ENCODE assay signal across 8 mouse cellular contexts in the genomic region with DNA sequence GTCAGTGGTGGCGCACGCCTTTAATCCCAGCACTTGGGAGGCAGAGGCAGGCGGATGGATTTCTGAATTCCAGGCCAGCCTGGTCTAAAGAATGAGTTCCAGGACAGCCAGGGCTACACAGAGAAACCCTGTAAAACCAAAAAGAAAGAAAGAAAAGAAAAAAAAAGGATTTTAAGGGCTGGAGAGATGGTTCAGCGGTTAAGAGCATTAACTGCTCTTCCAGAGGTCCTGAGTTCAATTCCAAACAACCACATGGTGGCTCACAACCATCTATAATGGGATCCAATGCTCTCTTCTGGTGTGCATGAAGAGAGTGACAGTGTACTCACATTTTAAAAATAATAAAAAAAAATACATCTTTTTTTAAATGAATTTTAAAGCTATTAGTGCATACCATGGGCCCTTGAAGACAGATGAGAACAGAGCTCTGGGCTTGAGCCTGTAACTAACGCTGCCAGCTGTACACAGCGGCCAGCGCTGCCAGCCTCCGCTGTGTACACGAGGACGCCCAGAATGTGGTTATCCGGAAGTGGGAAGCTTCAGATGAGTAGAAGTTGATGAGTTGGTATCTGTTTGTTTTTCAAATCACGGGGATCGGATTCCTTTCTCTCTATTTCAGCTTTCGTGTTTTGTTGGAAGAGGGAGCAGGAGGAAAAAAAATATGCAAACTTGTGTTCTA. TPM values are rescaled to one million over a fixed set of nuclear protein-coding genes. Genes with fewer than 3 reads are reported as not detected.
DNase-seq lines count a peak whose midpoint lies in the region; ATAC-seq and TF ChIP-seq lines count a peak whose summit lies in the region.

No protein-coding gene starts in this region.

- H3K4me2 ChIP-seq in intestine, embryonic 15.5 days (replicated peaks) = peak overlapping the region; percentile 67
- H3K4me2 ChIP-seq in neural tube, embryonic 14.5 days (ENCODE audit: low read depth, low read length) = peak overlapping the region; percentile 75

- no peak for TF ChIP-seq POLR2A in liver, adult 2 months (IDR thresholded peaks at IDR 0.05; ENCODE audit: extremely low read depth, insufficient read depth, low read length)

- peak overlapping the region; percentile 84; the same call in 1 of the 2 replicates for H3K9ac ChIP-seq in liver, adult 2 months (ENCODE audit: low read depth, low read length)
- peak overlapping the region; percentile 94; the same call in 1 of the 2 replicates for H3K9ac ChIP-seq in intestine, embryonic 15.5 days
- H3K9ac ChIP-seq in neural tube, embryonic 14.5 days (replicated peaks; ENCODE audit: low read depth, low read length) = peak overlapping the region; percentile 90; the same call in 1 of the 2 replicates

- WGBS in liver, adult 2 months = 26% methylated on average over 14 of the region's 14 CpGs
- 62% methylated on average over 14 of the region's 14 CpGs for WGBS in embryonic facial prominence, embryonic 10.5 days
- WGBS in intestine, embryonic 15.5 days = 55% methylated on average over 14 of the region's 14 CpGs
- WGBS in neural tube, embryonic 14.5 days = 66% methylated on average over 14 of the region's 14 CpGs

- peak overlapping the region; percentile 63 for H3K4me3 ChIP-seq in liver, adult 2 months (ENCODE audit: insufficient read depth, low read depth, low read length)
- peak overlapping the region; percentile 85 for H3K4me3 ChIP-seq in embryonic facial prominence, embryonic 10.5 days
- H3K4me3 ChIP-seq in intestine, embryonic 15.5 days (replicated peaks) = peak overlapping the region; percentile 70
- peak overlapping the region; percentile 59 for H3K4me3 ChIP-seq in neural tube, embryonic 14.5 days (ENCODE audit: low read depth, low read length)

- no peaks in the 10 kb centered on the region for H3K27me3 ChIP-seq in liver, adult 2 months (ENCODE audit: control insufficient read depth, insufficient read depth, low read length)
- no peaks in the 10 kb centered on the region for H3K27me3 ChIP-seq in embryonic facial prominence, embryonic 10.5 days (replicated peaks; ENCODE audit: low read depth, poor library complexity, severe bottlenecking)
- no peaks in the 10 kb centered on the region for H3K27me3 ChIP-seq in intestine, embryonic 15.5 days (replicated peaks)
- no peaks in the 10 kb centered on the region for H3K27me3 ChIP-seq in neural tube, embryonic 14.5 days (ENCODE audit: control insufficient read depth, insufficient read depth, low read length)

- no peak for ATAC-seq in intestine, embryonic 15.5 days
- no peak for ATAC-seq in neural tube, embryonic 14.5 days (ENCODE audit: low read depth)

- H3K79me2 ChIP-seq in liver, adult 2 months (ENCODE audit: control insufficient read depth, insufficient read depth, low read length) = peaks cover 12% of the 10 kb centered on the region; the same call in 1 of the 2 replicates

- TF ChIP-seq CTCF in liver, adult 2 months (IDR thresholded peaks at IDR 0.05; ENCODE audit: low read depth, low read length) = no peak

- no peaks in the 10 kb centered on the region for H3K9me3 ChIP-seq in embryonic facial prominence, embryonic 10.5 days
- no peaks in the 10 kb centered on the region for H3K9me3 ChIP-seq in intestine, embryonic 15.5 days
- no peaks in the 10 kb centered on the region for H3K9me3 ChIP-seq in neural tube, embryonic 14.5 days (ENCODE audit: control insufficient read depth, low read length)

- peak overlapping the region; percentile 90 for H3K27ac ChIP-seq in liver, adult 2 months (replicated peaks; ENCODE audit: insufficient read depth, low read depth, low read length)
- H3K27ac ChIP-seq in embryonic facial prominence, embryonic 10.5 days (replicated peaks) = peak overlapping the region; percentile 100
- peak overlapping the region; percentile 96; the same call in 1 of the 2 replicates for H3K27ac ChIP-seq in intestine, embryonic 15.5 days
- H3K27ac ChIP-seq in neural tube, embryonic 14.5 days (ENCODE audit: low read depth, low read length) = peak overlapping the region; percentile 98; the same call in 1 of the 2 replicates

- peaks cover 15% of the 10 kb centered on the region; the same call in 1 of the 2 replicates for H3K36me3 ChIP-seq in liver, adult 2 months (ENCODE audit: control insufficient read depth, insufficient read depth, low read length)
- peaks cover 27% of the 10 kb centered on the region for H3K36me3 ChIP-seq in embryonic facial prominence, embryonic 10.5 days (replicated peaks)
- H3K36me3 ChIP-seq in intestine, embryonic 15.5 days = peaks cover 5% of the 10 kb centered on the region
- no peaks in the 10 kb centered on the region for H3K36me3 ChIP-seq in neural tube, embryonic 14.5 days (ENCODE audit: control insufficient read depth, insufficient read depth, low read length)

- peaks cover 20% of the 10 kb centered on the region for H3K4me1 ChIP-seq in liver, adult 2 months (ENCODE audit: control insufficient read depth, insufficient read depth, low read length)
- H3K4me1 ChIP-seq in embryonic facial prominence, embryonic 10.5 days = peaks cover 43% of the 10 kb centered on the region
- H3K4me1 ChIP-seq in intestine, embryonic 15.5 days (replicated peaks) = peaks cover 11% of the 10 kb centered on the region
- peaks cover 9% of the 10 kb centered on the region for H3K4me1 ChIP-seq in neural tube, embryonic 14.5 days (ENCODE audit: control insufficient read depth, insufficient read depth, low read length)

- peak; percentile 51 for DNase-seq in liver, adult 2 months (ENCODE audit: extremely low read depth, low read depth, low spot score)
- no peak for DNase-seq in liver
- no peak for DNase-seq in embryonic facial prominence, embryonic 10.5 days (ENCODE audit: low spot score)
- no peak for DNase-seq in adrenal gland, adult 8-10 months
- no peak for DNase-seq in cerebellum, adult 9-10 months
- no peak for DNase-seq in gastrocnemius, postnatal 10 days

RNA-seq across cellular contexts. Expression of gene Flcn, which starts 0.8 kb away (rescaled TPM):
- 24.6 and 33.1 TPM in 2 replicates for total RNA-seq in liver, adult 2 months (2014; rRNA removed)
- 17.9 and 31.4 TPM in 2 replicates for polyA plus RNA-seq in liver, adult 2 months (2012; rRNA removed)
- polyA plus RNA-seq in embryonic facial prominence, embryonic 10.5 days (2016; fragmentation: Nextera tagmentation; extraction: Ambion mirVana) = 34.2 and 35.1 TPM in 2 replicates
- 35.9 and 39.2 TPM in 2 replicates for polyA plus RNA-seq in intestine, embryonic 15.5 days (2015; fragmentation: Nextera tagmentation; extraction: Ambion mirVana)
- polyA plus RNA-seq in neural tube, embryonic 14.5 days (2014; fragmentation: Nextera tagmentation; extraction: Ambion mirVana) = 39.3 and 41.6 TPM in 2 replicates
- total RNA-seq in adrenal gland, adult 8-10 months (2022) = 10 to 100 TPM; 49.9 to 61.3 (median 57.3) TPM
- total RNA-seq in gastrocnemius, postnatal 10 days (2021) = 10 to 100 TPM; 25.5 to 27.0 TPM

RNA-seq across cellular contexts. Expression of gene Pld6, which starts 23.2 kb away (rescaled TPM):
- 1.6 and 1.9 TPM in 2 replicates for total RNA-seq in liver, adult 2 months (2014; rRNA removed)
- polyA plus RNA-seq in liver, adult 2 months (2012; rRNA removed) = 3.9 and 4.3 TPM in 2 replicates
- 4.7 TPM in 2 replicates for polyA plus RNA-seq in embryonic facial prominence, embryonic 10.5 days (2016; fragmentation: Nextera tagmentation; extraction: Ambion mirVana)
- polyA plus RNA-seq in intestine, embryonic 15.5 days (2015; fragmentation: Nextera tagmentation; extraction: Ambion mirVana) = 2.9 and 3.5 TPM in 2 replicates
- polyA plus RNA-seq in neural tube, embryonic 14.5 days (2014; fragmentation: Nextera tagmentation; extraction: Ambion mirVana) = 3.6 and 4.4 TPM in 2 replicates
- total RNA-seq in adrenal gland, adult 8-10 months (2022) = 1 to 10 TPM in 3 of 4 experiments, under 1 TPM in 1; 0.81 to 2.4 (median 1.6) TPM
- total RNA-seq in gastrocnemius, postnatal 10 days (2021) = under 1 TPM; 0.21 to 0.47 TPM

RNA-seq across cellular contexts. Expression of gene Nt5m, which starts 28.6 kb away (rescaled TPM):
- 6.9 and 9.3 TPM in 2 replicates for total RNA-seq in liver, adult 2 months (2014; rRNA removed)
- polyA plus RNA-seq in liver, adult 2 months (2012; rRNA removed) = 19.3 and 21.6 TPM in 2 replicates
- 34.3 and 37.3 TPM in 2 replicates for polyA plus RNA-seq in embryonic facial prominence, embryonic 10.5 days (2016; fragmentation: Nextera tagmentation; extraction: Ambion mirVana)
- 32.7 and 34.4 TPM in 2 replicates for polyA plus RNA-seq in intestine, embryonic 15.5 days (2015; fragmentation: Nextera tagmentation; extraction: Ambion mirVana)
- polyA plus RNA-seq in neural tube, embryonic 14.5 days (2014; fragmentation: Nextera tagmentation; extraction: Ambion mirVana) = 69.6 and 80.7 TPM in 2 replicates
- total RNA-seq in adrenal gland, adult 8-10 months (2022) = 10 to 100 TPM; 26.2 to 34.5 (median 32.1) TPM
- total RNA-seq in gastrocnemius, postnatal 10 days (2021) = 10 to 100 TPM; 15.7 to 19.2 TPM

RNA-seq across cellular contexts. Expression of gene Cops3, which starts 29.0 kb away (rescaled TPM):
- 63.4 and 65.4 TPM in 2 replicates for total RNA-seq in liver, adult 2 months (2014; rRNA removed)
- 11.8 and 12.3 TPM in 2 replicates for polyA plus RNA-seq in liver, adult 2 months (2012; rRNA removed)
- 224 and 231 TPM in 2 replicates for polyA plus RNA-seq in embryonic facial prominence, embryonic 10.5 days (2016; fragmentation: Nextera tagmentation; extraction: Ambion mirVana)
- polyA plus RNA-seq in intestine, embryonic 15.5 days (2015; fragmentation: Nextera tagmentation; extraction: Ambion mirVana) = 192 and 193 TPM in 2 replicates
- 211 and 212 TPM in 2 replicates for polyA plus RNA-seq in neural tube, embryonic 14.5 days (2014; fragmentation: Nextera tagmentation; extraction: Ambion mirVana)
- total RNA-seq in adrenal gland, adult 8-10 months (2022) = 100 to 1,000 TPM in 2 of 4 experiments, 10 to 100 TPM in 2; 96.1 to 110 (median 102) TPM
- 10 to 100 TPM; 72.7 to 75.2 TPM for total RNA-seq in gastrocnemius, postnatal 10 days (2021)
